Mouse (Mus musculus) retina, adult 2 months (tissue): ENCODE data around the gene Rps18.
A peak's percentile ranks its signal among the peaks of the same experiment; 100 is the strongest.
"Not testable (repeated sequence)": the region's sequence is repeated elsewhere in the genome, so short reads cannot be mapped to it uniquely, and the experiment has no call there.

Experiments
- DNase-seq: peaks from one replicate; pipeline ENCODE4 v3.0.0-alpha.2; 2012; ENCODE audit warnings: low read depth, low spot score

Rps18 gene

GRCm38 (mm10) chr17:33955555-33956214 is at the start of gene Rps18, which contains the start of gene Vps52:
Gene Rps18, minus strand, starts transcription at chr17:33956001.
Gene Vps52, plus strand, starts transcription at chr17:33955812.
- peak; percentile 98 for DNase-seq

- no peak for DNase-seq
Observed at GRCm38 (mm10) chr17:34003426-34003825, 47.6 kb upstream of the Rps18 start.

DNA sequence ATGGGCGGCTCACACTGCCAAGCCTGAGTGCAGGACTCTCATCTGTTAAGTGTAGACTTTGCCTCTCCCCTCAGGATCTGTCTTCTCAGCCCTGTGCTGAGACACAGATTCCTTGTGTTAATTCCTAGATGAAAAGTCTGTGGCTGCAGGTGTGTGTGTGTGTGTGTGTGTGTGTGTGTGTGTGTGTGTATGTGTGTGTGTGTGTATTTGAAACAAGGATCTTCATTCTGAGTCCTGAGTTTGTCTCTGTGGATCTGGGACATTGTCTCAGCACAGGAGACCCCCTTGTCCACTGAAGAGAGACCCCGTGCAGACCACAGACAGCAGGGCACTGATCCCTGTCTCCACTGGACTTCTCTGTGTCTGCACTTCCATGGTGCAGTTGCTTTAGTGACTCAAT is 45.0 kb upstream of the Rps18 start:
- DNase-seq, result not testable (repeated sequence)

DNA sequence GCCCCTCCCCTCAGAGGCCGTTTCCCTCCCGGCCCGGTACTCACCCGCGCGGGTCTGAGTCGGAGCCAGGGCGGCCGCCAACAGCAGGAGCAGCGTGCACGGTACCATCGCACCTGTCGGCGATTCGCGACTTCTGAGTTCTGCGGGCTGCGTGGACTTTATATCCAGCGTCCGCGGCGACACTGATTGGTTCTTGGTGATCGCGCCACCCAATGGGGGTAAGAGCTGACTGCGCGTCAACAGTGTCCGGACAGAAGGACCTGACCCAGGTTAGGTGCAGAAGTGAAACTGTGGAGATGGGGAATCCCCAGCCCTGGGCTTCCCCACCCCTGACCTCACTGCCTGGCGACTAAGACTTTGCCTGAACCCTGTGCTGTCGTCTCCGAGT is 44.3 kb upstream of the Rps18 start, which contains the start of gene H2-K1:
Gene H2-K1, minus strand, starts transcription at position 198 of the 388 bp plus-strand sequence.
- no peak for DNase-seq

- DNase-seq, result no peak
Observed at GRCm38 (mm10) chr17:33999341-34000149, 43.7 kb upstream of the Rps18 start.

DNA sequence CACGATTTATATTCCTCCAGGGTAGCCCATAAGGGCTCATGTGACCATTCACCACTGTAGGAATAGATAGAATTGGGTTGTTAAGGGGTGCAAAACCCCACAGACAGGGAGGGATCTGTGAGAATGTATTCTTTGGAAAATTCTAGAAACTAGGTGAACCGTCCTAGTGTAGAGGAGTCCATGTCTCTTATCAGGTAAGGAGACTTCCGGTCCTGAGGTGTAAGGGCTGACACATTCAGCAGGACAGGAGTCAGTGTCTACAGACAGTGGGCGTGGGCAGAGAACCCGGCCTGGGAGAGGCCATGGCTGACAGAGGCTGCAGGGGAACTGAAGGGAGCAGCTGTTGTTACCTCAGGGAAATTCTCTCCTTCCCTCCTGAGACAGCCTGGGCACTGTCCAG is 42.9 kb upstream of the Rps18 start:
- not testable (repeated sequence) for DNase-seq

DNA sequence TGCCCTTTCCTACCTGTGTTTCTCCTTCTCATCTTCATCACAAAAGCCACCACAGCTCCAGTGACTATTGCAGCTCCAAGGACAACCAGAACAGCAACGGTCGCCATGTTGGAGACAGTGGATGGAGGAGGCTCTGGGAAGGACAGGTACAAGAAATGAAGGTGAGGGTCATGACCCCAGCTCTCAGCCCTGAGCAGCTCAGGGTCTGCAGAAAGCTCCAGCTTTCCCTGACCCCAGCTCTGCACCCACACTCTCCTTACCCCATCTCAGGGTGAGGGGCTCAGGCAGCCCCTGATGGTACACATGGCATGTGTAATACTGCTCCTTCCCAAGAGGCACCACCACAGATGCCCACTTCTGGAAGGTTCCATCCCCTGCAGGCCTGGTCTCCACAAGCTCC is 41.2 kb upstream of the Rps18 start:
- not testable (repeated sequence) for DNase-seq

DNA sequence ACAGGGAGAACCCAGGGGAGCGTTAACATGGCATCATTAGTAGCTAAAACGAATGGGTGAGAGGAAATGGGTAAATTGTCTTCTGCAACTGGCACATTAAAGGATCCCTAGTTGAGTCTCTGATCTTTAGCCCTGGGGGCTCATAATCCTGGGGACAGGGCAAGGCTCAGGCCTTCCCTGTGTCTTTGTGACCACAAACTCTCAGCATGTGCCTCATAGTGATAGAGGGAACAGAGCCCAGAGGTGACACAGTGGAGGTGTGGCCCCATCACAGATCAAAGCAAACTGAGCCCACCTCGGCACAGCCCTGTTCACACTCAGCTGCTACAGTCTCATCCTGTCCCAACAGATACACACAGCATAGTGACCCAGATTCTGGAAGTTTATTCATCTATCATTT is 39.9 kb upstream of the Rps18 start:
- DNase-seq, result no peak

- DNase-seq, result no peak
Observed at GRCm38 (mm10) chr17:33994959-33995358, 39.2 kb upstream of the Rps18 start.

GRCm38 (mm10) chr17:33991788-33992664 is 36.2 kb upstream of the Rps18 start:
- peak; percentile 61 for DNase-seq

DNA sequence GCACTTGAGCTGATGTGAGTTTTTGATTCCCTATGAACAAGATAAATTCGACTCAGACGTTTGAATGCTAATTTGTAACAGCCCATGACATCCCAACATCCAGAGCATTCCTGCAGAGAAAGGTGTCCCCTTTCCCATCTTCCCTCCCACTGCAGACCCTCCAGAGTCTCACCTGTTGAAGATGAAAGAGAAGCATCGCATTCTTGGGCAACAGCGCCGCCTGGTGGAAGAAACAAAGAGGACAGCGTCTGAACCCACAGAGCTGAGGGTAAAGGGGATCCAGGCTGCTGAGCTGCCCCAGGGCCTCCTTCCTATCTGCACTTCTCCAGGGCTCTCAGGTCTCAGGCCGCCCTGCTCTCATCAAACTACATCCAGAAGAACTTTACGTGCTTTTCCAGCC is 26.3 kb upstream of the Rps18 start:
- not testable (repeated sequence) for DNase-seq

- DNase-seq, result peak; percentile 86
Observed at GRCm38 (mm10) chr17:33981192-33981909, 25.6 kb upstream of the Rps18 start.

GRCm38 (mm10) chr17:33980181-33981035 is 24.6 kb upstream of the Rps18 start:
- DNase-seq, result no peak

GRCm38 (mm10) chr17:33979512-33980050 is 23.8 kb upstream of the Rps18 start:
- no peak for DNase-seq

DNA sequence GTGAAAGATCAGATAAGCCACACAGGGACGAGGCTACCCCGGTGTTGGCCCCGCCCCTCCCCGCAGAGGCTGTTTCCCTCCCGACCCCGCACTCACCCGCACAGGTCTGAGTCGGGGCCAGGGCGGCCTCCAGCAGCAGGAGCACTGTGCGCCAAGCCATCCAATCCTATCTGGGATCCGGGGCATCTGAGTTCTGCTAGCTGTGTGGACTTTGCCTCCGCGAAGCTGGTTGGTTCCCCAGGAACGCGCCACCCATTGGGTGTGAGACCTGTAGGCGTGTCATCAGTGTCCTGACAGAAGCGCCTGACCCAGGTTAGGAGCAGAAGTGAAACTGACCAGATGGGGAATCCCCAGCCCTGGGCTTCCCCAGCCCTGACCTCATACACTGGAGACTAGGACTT is 22.8 kb upstream of the Rps18 start:
- DNase-seq, result peak; percentile 81

GRCm38 (mm10) chr17:33977861-33978557 is 22.2 kb upstream of the Rps18 start:
- no peak for DNase-seq

- DNase-seq, result no peak
Observed at GRCm38 (mm10) chr17:33973572-33973971, 17.8 kb upstream of the Rps18 start.

GRCm38 (mm10) chr17:33972691-33973090 is 16.9 kb upstream of the Rps18 start:
- DNase-seq, result no peak

GRCm38 (mm10) chr17:33969394-33969793 is 13.6 kb upstream of the Rps18 start:
- DNase-seq, result no peak
